Mouse (Mus musculus) gastrocnemius, adult 2 months (tissue): ENCODE measurements around the gene Hivep3. TPM values are rescaled to one million over a fixed set of nuclear protein-coding genes. Genes with fewer than 3 reads are reported as not detected.

Experiments used
- DNase-seq: peaks from one replicate; pipeline ENCODE4 v3.0.0; 2022
- H3K27ac ChIP-seq: fragments of 200-600 bp; 2 replicates; pipeline ENCODE4 v1.8.1; 2022; ENCODE audit warnings: mild to moderate bottlenecking
- H3K4me3 ChIP-seq: fragments of 200-600 bp; 2 replicates; pipeline ENCODE4 v1.8.1; 2022; ENCODE audit warnings: mild to moderate bottlenecking, moderate library complexity
- CTCF ChIP-seq: fragments of 200-600 bp; IDR thresholded peaks from 2 replicates; pipeline ENCODE4 v1.8.1; 2022; ENCODE audit warnings: antibody characterized with exemption, mild to moderate bottlenecking, moderate library complexity
- intact Hi-C: fragments of 180-260 bp; cut with DNase I; formaldehyde crosslinking; loops from one replicate; pipeline ENCODE4 v1.15.1; 2025
- total RNA-seq, 2 experiments: library from RNA; stranded (reverse); gene quantifications; 2 replicates each; pipeline ENCODE4 v1.2.3; 2021

Hivep3 gene
- total RNA-seq, 2 experiments from 2014 or later, result 1.7 to 3.5 TPM

DNA sequence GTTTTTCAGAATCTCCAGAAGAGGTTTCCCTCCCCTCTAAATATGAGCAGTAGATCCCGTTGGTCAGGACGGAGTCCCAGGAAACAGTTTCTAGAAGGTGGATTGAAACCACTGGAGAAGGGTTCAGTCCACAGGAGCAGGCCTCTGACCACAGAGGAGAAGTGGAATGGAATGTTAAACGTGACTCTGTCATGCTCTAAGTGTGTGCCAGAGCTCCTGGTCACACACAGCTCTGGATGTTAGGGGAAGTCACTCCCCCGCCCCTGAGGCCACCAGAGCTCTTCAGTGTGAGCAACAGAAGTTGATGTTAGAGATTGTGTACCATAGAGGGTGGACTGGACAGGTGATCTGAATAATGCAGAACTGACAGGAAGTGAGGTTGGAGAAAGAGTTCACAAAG, 258.2 kb downstream of the Hivep3 start:
- no peak for DNase-seq
- TF ChIP-seq CTCF, result no peak
- no peak overlapping the region for H3K4me3 ChIP-seq
- intact Hi-C loops, result no loop called here
- H3K27ac ChIP-seq, result no peak overlapping the region

GRCm38 (mm10) chr4:119996377-119996776, 262.8 kb downstream of the Hivep3 start:
- peak; percentile 8; the same call in 1 of the 2 replicates for TF ChIP-seq CTCF
- H3K4me3 ChIP-seq, result no peak overlapping the region
- no peak overlapping the region for H3K27ac ChIP-seq
- intact Hi-C loops, result no loop called here
- no peak for DNase-seq

DNA sequence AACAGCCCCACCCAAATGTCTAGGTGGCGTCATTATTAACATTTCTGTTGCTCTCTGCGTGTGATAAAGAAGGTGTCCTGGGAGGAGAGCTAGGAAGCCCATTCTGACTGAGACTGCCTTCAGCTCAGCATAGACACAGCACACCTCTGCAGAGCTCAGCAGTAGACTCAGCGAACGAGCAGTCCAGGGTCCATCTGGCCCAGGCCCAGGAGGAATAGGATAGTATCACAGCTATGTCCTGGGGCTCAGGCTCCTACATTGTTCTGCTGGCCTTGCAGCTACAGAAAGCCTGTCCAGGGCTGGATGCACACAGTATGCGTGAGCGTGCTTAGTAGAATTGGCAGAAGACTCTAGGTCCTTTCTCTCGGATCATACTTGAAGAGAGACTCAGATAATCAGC, 263.8 kb downstream of the Hivep3 start:
- no peak for DNase-seq
- Histone ChIP-seq H3K4me3 (no peak overlapping the region), H3K27ac (no peak overlapping the region)
- no peak for TF ChIP-seq CTCF
- intact Hi-C loops, result no loop called here

DNA sequence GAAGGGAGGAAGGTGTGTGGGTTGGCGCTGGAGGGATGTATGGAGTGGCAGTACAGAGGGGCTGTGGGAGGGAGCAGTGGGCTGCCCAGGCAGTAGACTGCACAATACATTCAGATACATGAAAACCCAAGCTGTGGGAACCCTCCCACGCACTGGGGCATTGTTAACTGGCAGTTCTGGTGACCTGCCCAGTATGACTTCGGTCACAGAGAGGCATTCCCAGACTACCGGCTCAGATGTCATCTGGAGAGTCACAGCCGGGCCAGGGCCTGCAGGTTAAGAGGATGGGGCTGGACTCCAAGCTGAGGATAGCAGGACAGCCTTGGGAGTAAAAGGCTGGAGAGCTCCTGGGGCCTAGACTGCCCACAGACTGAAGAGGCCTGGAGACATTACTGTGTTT, 265.3 kb downstream of the Hivep3 start:
- DNase-seq, result no peak
- Histone ChIP-seq H3K27ac (no peak overlapping the region), H3K4me3 (no peak overlapping the region)
- intact Hi-C loops, result no loop called here
- no peak for TF ChIP-seq CTCF

- intact Hi-C loops, result no loop called here
- peak; percentile 58 for DNase-seq
- no peak overlapping the region for H3K4me3 ChIP-seq
- peak overlapping the region; percentile 46; the same call in 1 of the 2 replicates for H3K27ac ChIP-seq
- peak; percentile 30; the same call in 1 of the 2 replicates for TF ChIP-seq CTCF
These were observed 267.3 kb downstream of the Hivep3 start for GRCm38 (mm10) chr4:120000881-120001280.

- DNase-seq, result no peak
- intact Hi-C loops, result no loop called here
These were observed 269.4 kb downstream of the Hivep3 start for GRCm38 (mm10) chr4:120003006-120003405.

DNA sequence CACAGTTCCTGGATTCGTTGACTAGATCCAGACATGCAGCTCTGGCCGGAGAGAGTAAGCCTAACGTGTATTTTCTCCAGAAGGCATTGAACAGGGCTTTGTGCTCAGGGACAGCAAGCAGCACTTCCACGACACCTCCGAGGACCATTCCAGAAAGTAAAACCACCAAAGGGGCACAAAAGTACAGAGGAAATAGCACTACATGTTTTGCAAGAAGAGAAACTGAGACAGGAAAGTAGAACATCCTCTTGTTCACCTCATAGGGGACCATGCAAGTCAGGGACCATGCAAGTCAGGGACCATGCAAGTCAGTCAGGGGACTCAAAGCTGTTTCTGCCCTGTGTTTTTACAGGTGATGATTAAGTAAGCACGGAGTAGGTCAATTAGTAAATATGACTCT, 272.5 kb downstream of the Hivep3 start:
- no peak overlapping the region for H3K4me3 ChIP-seq
- H3K27ac ChIP-seq, result no peak overlapping the region
- TF ChIP-seq CTCF, result no peak
- intact Hi-C loops, result no loop called here
- no peak for DNase-seq

More at GRCm38 (mm10) chr4:120003006-120003405, 269.4 kb downstream of the Hivep3 start:
- peak; percentile 19; the same call in 1 of the 2 replicates for TF ChIP-seq CTCF
- Histone ChIP-seq H3K4me3 (no peak overlapping the region), H3K27ac (no peak overlapping the region)

GRCm38 (mm10) chr4:120007889-120008288, 274.3 kb downstream of the Hivep3 start:
- TF ChIP-seq CTCF, result no peak
- intact Hi-C loops, result no loop called here
- Histone ChIP-seq H3K4me3 (no peak overlapping the region), H3K27ac (no peak overlapping the region)
- DNase-seq, result no peak

- H3K4me3 ChIP-seq, result no peak overlapping the region
- DNase-seq, result peak; percentile 59
- no peak for TF ChIP-seq CTCF
- no peak overlapping the region for H3K27ac ChIP-seq
- intact Hi-C loops, result no loop called here
These were observed 275.6 kb downstream of the Hivep3 start for GRCm38 (mm10) chr4:120009151-120009550.

DNA sequence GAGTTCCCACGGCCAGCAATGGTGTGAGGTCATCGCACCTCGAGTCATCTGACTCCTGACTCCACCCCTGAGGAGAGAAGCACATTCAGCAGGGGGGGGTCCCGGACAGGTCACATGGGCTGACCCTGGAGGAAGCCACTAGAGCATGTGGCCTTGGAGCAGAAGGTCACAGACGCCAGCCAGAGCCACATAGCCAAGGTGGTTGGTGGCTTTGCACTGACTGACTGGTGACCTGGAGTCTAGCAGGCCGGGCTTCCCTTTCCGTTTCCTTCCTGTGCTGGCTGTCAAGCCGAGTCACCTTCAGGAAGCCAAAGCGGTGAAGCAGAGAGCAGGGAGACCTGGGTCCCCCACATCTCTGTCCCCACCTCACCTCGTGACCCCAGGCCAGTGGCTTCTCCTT, 278.2 kb downstream of the Hivep3 start:
- Histone ChIP-seq H3K27ac (no peak overlapping the region), H3K4me3 (no peak overlapping the region)
- TF ChIP-seq CTCF, result no peak
- DNase-seq, result no peak
- intact Hi-C loops, result no loop called here

- Histone ChIP-seq H3K27ac (no peak overlapping the region), H3K4me3 (no peak overlapping the region)
- no peak for TF ChIP-seq CTCF
- DNase-seq, result no peak
- intact Hi-C loops, result no loop called here
These were observed 279.3 kb downstream of the Hivep3 start for GRCm38 (mm10) chr4:120012891-120013290.

GRCm38 (mm10) chr4:120018426-120018825, 284.8 kb downstream of the Hivep3 start:
- no peak overlapping the region for H3K4me3 ChIP-seq
- intact Hi-C loops, result no loop called here
- TF ChIP-seq CTCF, result no peak
- no peak overlapping the region for H3K27ac ChIP-seq
- no peak for DNase-seq

GRCm38 (mm10) chr4:120022392-120022791, 288.8 kb downstream of the Hivep3 start:
- Histone ChIP-seq H3K4me3 (no peak overlapping the region), H3K27ac (no peak overlapping the region)
- DNase-seq, result no peak
- TF ChIP-seq CTCF, result no peak
- intact Hi-C loops, result no loop called here

GRCm38 (mm10) chr4:120023221-120023840, 289.7 kb downstream of the Hivep3 start:
- DNase-seq, result no peak
- Histone ChIP-seq H3K4me3 (no peak overlapping the region), H3K27ac (no peak overlapping the region)
- TF ChIP-seq CTCF, result no peak
- intact Hi-C loops, result no loop called here

GRCm38 (mm10) chr4:120024071-120024470, 290.5 kb downstream of the Hivep3 start:
- no peak for TF ChIP-seq CTCF
- Histone ChIP-seq H3K27ac (no peak overlapping the region), H3K4me3 (no peak overlapping the region)
- peak; percentile 47 for DNase-seq
- intact Hi-C loops, result no loop called here
